Mouse (Mus musculus) limb, embryonic 14.5 days (tissue): ENCODE measurements around the gene Fuca2. TPM values are rescaled to one million over a fixed set of nuclear protein-coding genes. Genes with fewer than 3 reads are reported as not detected.

Source experiments
- ATAC-seq: fragments of 200-750 bp; cut with Nextera tagmentation; 2 replicates; pipeline ENCODE4 v1.8.0; 2017; ENCODE audit warnings: low read depth, moderate number of reproducible peaks, moderate TSS enrichment; ENCODE audit not compliant: low FRiP score
- DNase-seq: peaks from one replicate; pipeline ENCODE4 v3.0.0-alpha.2; 2015; ENCODE audit warnings: low spot score
- H3K27ac ChIP-seq: fragments of 300-500 bp; sonication (generic); replicated peaks from 2 replicates; pipeline ENCODE4 v1.5.1; 2014; ENCODE audit warnings: low read depth, mild to moderate bottlenecking, low read length, moderate library complexity, mixed read lengths
- H3K27me3 ChIP-seq: fragments of 300-500 bp; sonication (generic); 2 replicates; pipeline ENCODE4 v1.6.1; 2014; ENCODE audit warnings: low read length, mixed read lengths; ENCODE audit not compliant: control insufficient read depth, insufficient read depth
- H3K36me3 ChIP-seq: fragments of 300-500 bp; sonication (generic); 2 replicates; pipeline ENCODE4 v1.6.1; 2014; ENCODE audit warnings: mild to moderate bottlenecking, low read length, moderate library complexity, mixed read lengths; ENCODE audit not compliant: control insufficient read depth, insufficient read depth
- H3K4me1 ChIP-seq: fragments of 300-500 bp; sonication (generic); 2 replicates; pipeline ENCODE4 v1.6.1; 2014; ENCODE audit warnings: antibody characterized with exemption, low read length, mixed read lengths; ENCODE audit not compliant: control insufficient read depth, insufficient read depth
- H3K4me2 ChIP-seq: fragments of 300-500 bp; sonication (generic); replicated peaks from 2 replicates; pipeline ENCODE4 v1.6.1; 2014; ENCODE audit warnings: low read depth, mild to moderate bottlenecking, low read length, moderate library complexity; ENCODE audit not compliant: severe bottlenecking
- H3K4me3 ChIP-seq: fragments of 300-500 bp; sonication (generic); replicated peaks from 2 replicates; pipeline ENCODE4 v1.5.1; 2014; ENCODE audit warnings: low read length
- H3K9ac ChIP-seq: fragments of 300-500 bp; sonication (generic); 2 replicates; pipeline ENCODE4 v1.6.1; 2014; ENCODE audit warnings: mild to moderate bottlenecking, low read depth, low read length, moderate library complexity; ENCODE audit not compliant: severe bottlenecking
- H3K9me3 ChIP-seq: fragments of 300-500 bp; sonication (generic); 2 replicates; pipeline ENCODE4 v1.6.1; 2016; ENCODE audit warnings: low read length; ENCODE audit not compliant: control insufficient read depth
- POLR2A ChIP-seq: fragments of 200-500 bp; IDR thresholded peaks from 2 replicates; pipeline ENCODE4 v1.8.0; 2012; ENCODE audit warnings: inconsistent platforms, mild to moderate bottlenecking, moderate library complexity, borderline replicate concordance; ENCODE audit not compliant: insufficient read depth, insufficient read length; ENCODE audit errors: extremely low read depth
- WGBS: fragments of 180-500 bp; shearing (Covaris S2); extraction: QIAGEN DNeasy Blood & Tissue Kit; methylation state at CpG from one replicate; pipeline ENCODE4 v1.1.7; 2014; 5-methylcytosine and 5-hydroxymethylcytosine counted together
- polyA plus RNA-seq, 2 experiments: library from polyadenylated mRNA; depleted of rRNA in 1 of 2; stranded (reverse) in 1 of 2; unstranded in 1 of 2; fragments of >200 nt; fragmentation: Nextera tagmentation in 1 of 2; extraction: Ambion mirVana in 1 of 2; gene quantifications; 2 replicates each; pipeline versions ENCODE4 v1.2.1 to v1.2.3; 2012 to 2014

Fuca2 gene
- polyA plus RNA-seq, 2 experiments, result 33.1 to 55.8 TPM

- no peaks in the 10 kb centered on the region for H3K27me3 ChIP-seq
- H3K9me3 ChIP-seq, result no peaks in the 10 kb centered on the region
- ATAC-seq, result no peak
- WGBS, result 85% methylated on average over 3 of the region's 3 CpGs
- peaks cover 52% of the 10 kb centered on the region for H3K36me3 ChIP-seq
- no peak overlapping the region for H3K4me2 ChIP-seq
- no peak for TF ChIP-seq POLR2A
- H3K27ac ChIP-seq, result no peak overlapping the region
- no peak for DNase-seq
- H3K4me1 ChIP-seq, result no peaks in the 10 kb centered on the region
- H3K9ac ChIP-seq, result no peak overlapping the region
- H3K4me3 ChIP-seq, result no peak overlapping the region
These were observed 35.4 kb downstream of the Fuca2 start for GRCm38 (mm10) chr10:13534751-13535150.

GRCm38 (mm10) chr10:13536706-13537105 lies 37.4 kb downstream of the Fuca2 start:
- Histone ChIP-seq H3K9ac (no peak overlapping the region), H3K36me3 (peaks cover 49% of the 10 kb centered on the region), H3K27ac (no peak overlapping the region), H3K4me3 (no peak overlapping the region), H3K4me1 (no peaks in the 10 kb centered on the region), H3K27me3 (no peaks in the 10 kb centered on the region), H3K4me2 (no peak overlapping the region), H3K9me3 (no peaks in the 10 kb centered on the region)
- DNase-seq, result no peak
- WGBS, result 95% methylated on average over 7 of the region's 7 CpGs
- no peak for TF ChIP-seq POLR2A
- no peak for ATAC-seq

- TF ChIP-seq POLR2A, result no peak
- ATAC-seq, result no peak
- Histone ChIP-seq H3K27ac (no peak overlapping the region), H3K36me3 (peaks cover 46% of the 10 kb centered on the region), H3K4me3 (no peak overlapping the region), H3K9me3 (no peaks in the 10 kb centered on the region), H3K9ac (no peak overlapping the region), H3K27me3 (no peaks in the 10 kb centered on the region), H3K4me2 (no peak overlapping the region), H3K4me1 (no peaks in the 10 kb centered on the region)
- no peak for DNase-seq
- 92% methylated on average over 7 of the region's 7 CpGs for WGBS
These were observed 40.5 kb downstream of the Fuca2 start for GRCm38 (mm10) chr10:13539769-13540333.

- no peak overlapping the region for H3K4me3 ChIP-seq
- no peak for DNase-seq
- 94% methylated on average over 5 of the region's 5 CpGs for WGBS
- H3K4me2 ChIP-seq, result no peak overlapping the region
- H3K9me3 ChIP-seq, result no peaks in the 10 kb centered on the region
- no peak for TF ChIP-seq POLR2A
- no peak overlapping the region for H3K9ac ChIP-seq
- H3K4me1 ChIP-seq, result no peaks in the 10 kb centered on the region
- H3K36me3 ChIP-seq, result peaks cover 40% of the 10 kb centered on the region
- no peaks in the 10 kb centered on the region for H3K27me3 ChIP-seq
- no peak for ATAC-seq
- H3K27ac ChIP-seq, result no peak overlapping the region
These were observed 42.4 kb downstream of the Fuca2 start for GRCm38 (mm10) chr10:13541721-13542120.

GRCm38 (mm10) chr10:13552646-13553497 lies 53.5 kb downstream of the Fuca2 start, which contains the start of the genes Adat2 and Pex3:
Gene Adat2 (plus strand): TSS chr10:13552894.
Gene Pex3 (minus strand): TSS chr10:13553142.
- H3K36me3 ChIP-seq, result 0 out of 2 replicates have a peak, but pooled peaks cover 2% of the 10 kb centered on the region
- peak within 1 kb of the TSS; percentile 71 for H3K4me3 ChIP-seq
- H3K9me3 ChIP-seq, result no peaks in the 10 kb centered on the region
- DNase-seq, result peak; percentile 96
- H3K4me2 ChIP-seq, result peak within 1 kb of the TSS; percentile 68
- TF ChIP-seq POLR2A, result peak; percentile 44; the same call in 1 of the 2 replicates
- H3K4me1 ChIP-seq, result peaks cover 4% of the 10 kb centered on the region; the same call in 1 of the 2 replicates
- 2% methylated on average over 47 of the region's 51 CpGs for WGBS
- H3K27me3 ChIP-seq, result no peaks in the 10 kb centered on the region
- peak within 1 kb of the TSS; percentile 73 for H3K27ac ChIP-seq
- ATAC-seq, result peak; percentile 95
- H3K9ac ChIP-seq, result peak within 1 kb of the TSS; percentile 85
